Mouse (Mus musculus): ENCODE measurements at regions not wholly inside any gene's neighbourhood (a gene's known extent, or its start where the extent isn't known, plus 50 kb on each side); places are given as distances from the start of the nearest gene placed in this dataset.

DNA sequence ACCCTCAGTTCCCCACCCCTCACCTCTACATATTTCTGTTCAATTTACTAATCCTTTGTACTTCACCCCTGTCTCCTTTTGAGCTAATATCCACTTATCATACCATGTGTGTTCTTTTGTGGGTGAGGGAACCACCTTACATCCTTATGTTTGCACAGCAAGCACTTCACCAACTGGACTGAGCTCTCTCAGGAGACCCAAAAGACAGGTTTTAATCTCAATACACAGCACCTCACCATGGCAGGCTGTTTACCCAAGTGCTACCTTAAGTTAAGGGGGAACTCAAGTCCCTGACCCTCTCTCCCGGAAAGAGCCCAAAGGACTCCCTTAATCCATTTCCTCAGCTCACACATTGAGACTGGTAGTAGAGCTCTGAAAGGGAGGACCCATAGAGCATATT lies 62.3 kb upstream of the Agr3 start:
- H3K4me2 ChIP-seq (ENCODE audit: low read depth): no peak overlapping the region
- DNase-seq (no peak), ATAC-seq (no peak)
- 87% methylated on average over 1 of the region's 1 CpGs for WGBS
- no peaks in the 10 kb centered on the region for H3K36me3 ChIP-seq (ENCODE audit: insufficient read depth)
- H3K4me3 ChIP-seq (ENCODE audit: low read depth, low read length): no peak overlapping the region
- TF ChIP-seq CTCF (IDR thresholded peaks at IDR 0.05; ENCODE audit: low read depth): no peak
- H3K27ac ChIP-seq (ENCODE audit: low read depth, low read length): no peak overlapping the region
- no peaks in the 10 kb centered on the region for H3K27me3 ChIP-seq (ENCODE audit: insufficient read depth, low read length)
- H3K4me1 ChIP-seq (ENCODE audit: insufficient read depth): no peaks in the 10 kb centered on the region
- H3K9ac ChIP-seq: no peak overlapping the region
- H3K9me3 ChIP-seq (ENCODE audit: low read length): no peaks in the 10 kb centered on the region

DNA sequence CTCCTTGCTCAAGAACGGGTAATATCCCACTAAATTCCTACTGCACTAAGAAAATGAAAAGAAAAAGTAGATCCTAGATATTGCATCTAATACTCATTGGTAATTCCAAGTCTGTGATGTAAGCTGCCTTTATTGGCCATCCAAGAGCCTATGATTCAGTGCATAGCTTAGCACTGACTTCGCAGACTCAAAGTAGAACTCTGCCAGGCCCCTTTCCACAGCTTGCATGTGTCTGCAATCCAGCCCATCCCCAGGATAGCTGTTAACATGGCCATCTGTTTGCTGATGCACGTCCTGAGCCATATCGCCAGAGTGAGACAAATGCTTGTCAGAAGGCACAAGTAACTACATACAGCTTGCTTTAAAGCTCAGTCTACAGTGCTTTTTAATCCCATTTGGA lies 72.3 kb upstream of the Agr3 start:
- Histone ChIP-seq H3K27me3 (ENCODE audit: insufficient read depth, low read length) (no peaks in the 10 kb centered on the region), H3K36me3 (ENCODE audit: insufficient read depth) (no peaks in the 10 kb centered on the region), H3K27ac (ENCODE audit: low read depth, low read length) (no peak overlapping the region), H3K4me2 (ENCODE audit: low read depth) (no peak overlapping the region), H3K4me3 (ENCODE audit: low read depth, low read length) (no peak overlapping the region), H3K9me3 (ENCODE audit: low read length) (no peaks in the 10 kb centered on the region), H3K4me1 (ENCODE audit: insufficient read depth) (no peaks in the 10 kb centered on the region), H3K9ac (no peak overlapping the region)
- ATAC-seq: peak; percentile 98
- DNase-seq: peak; percentile 84
- TF ChIP-seq CTCF (IDR thresholded peaks at IDR 0.05; ENCODE audit: low read depth): no peak
- WGBS: 66% methylated on average over 4 of the region's 4 CpGs

DNA sequence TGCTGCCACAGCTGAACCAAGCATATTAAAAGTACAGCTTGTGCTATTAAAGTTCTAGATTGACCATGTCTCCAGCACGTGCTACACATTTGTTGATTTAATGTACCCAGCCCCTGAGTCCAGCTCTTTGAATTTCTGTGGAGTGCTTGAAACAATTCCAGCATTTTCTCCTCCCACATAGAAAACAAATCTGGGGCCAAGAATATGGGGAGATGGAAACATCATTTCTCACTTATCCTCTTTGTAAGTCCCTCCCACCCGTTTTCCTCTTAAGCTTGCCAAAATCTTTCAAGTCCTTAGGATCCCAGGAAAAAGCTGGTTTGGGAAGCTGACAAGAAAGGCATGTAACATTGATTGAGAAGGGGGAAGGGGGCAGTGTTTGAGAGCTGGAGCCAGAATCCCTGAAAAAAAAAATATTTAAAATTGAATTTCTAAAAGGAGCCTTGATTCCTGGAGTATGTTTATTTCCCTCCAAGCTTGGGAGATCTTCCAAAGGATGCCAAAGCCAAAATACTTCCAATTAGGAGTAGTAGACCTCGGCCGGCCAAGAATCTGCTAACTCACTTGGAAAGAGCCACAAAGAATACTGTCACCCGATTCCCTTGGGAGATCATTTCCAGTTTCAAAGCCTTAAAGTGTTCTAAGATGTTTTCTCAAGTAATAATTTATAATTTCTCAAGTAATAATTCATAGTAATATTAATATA lies 78.4 kb upstream of the Agr3 start:
- TF ChIP-seq CTCF (IDR thresholded peaks at IDR 0.05; ENCODE audit: low read depth): no peak
- Histone ChIP-seq H3K27me3 (ENCODE audit: insufficient read depth, low read length) (no peaks in the 10 kb centered on the region), H3K4me3 (ENCODE audit: low read depth, low read length) (no peak overlapping the region), H3K9ac (no peak overlapping the region), H3K9me3 (ENCODE audit: low read length) (no peaks in the 10 kb centered on the region), H3K4me1 (ENCODE audit: insufficient read depth) (no peaks in the 10 kb centered on the region), H3K27ac (ENCODE audit: low read depth, low read length) (no peak overlapping the region), H3K4me2 (ENCODE audit: low read depth) (no peak overlapping the region), H3K36me3 (ENCODE audit: insufficient read depth) (no peaks in the 10 kb centered on the region)
- WGBS: 29% methylated on average over 5 of the region's 5 CpGs
- peak; percentile 79 for DNase-seq
- peak; percentile 78 for ATAC-seq

DNA sequence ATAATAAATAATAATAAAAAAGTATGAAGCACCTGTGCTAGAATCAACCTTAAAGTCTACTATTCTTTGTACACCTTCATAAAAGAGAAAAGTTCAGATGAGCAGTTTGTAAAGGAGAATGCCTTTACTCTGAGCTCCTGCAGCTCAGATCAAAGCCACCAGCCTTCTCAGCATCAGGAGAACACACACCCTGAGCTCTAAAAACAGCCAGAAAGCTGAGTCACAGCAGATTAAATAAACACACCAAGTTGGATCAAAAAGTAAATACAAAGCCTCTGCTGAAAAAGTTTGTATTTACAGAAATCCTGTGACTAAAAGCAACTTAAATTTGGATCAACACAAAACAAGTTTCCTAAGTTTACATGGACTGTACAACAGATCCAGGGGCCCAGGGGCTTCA lies 88.5 kb upstream of the Agr3 start:
- Histone ChIP-seq H3K36me3 (ENCODE audit: insufficient read depth) (no peaks in the 10 kb centered on the region), H3K4me2 (ENCODE audit: low read depth) (no peak overlapping the region), H3K9ac (no peak overlapping the region), H3K9me3 (ENCODE audit: low read length) (no peaks in the 10 kb centered on the region), H3K27me3 (ENCODE audit: insufficient read depth, low read length) (no peaks in the 10 kb centered on the region), H3K27ac (ENCODE audit: low read depth, low read length) (no peak overlapping the region), H3K4me1 (ENCODE audit: insufficient read depth) (no peaks in the 10 kb centered on the region), H3K4me3 (ENCODE audit: low read depth, low read length) (no peak overlapping the region)
- no peak for DNase-seq
- no peak for ATAC-seq
- TF ChIP-seq CTCF (IDR thresholded peaks at IDR 0.05; ENCODE audit: low read depth): no peak

DNA sequence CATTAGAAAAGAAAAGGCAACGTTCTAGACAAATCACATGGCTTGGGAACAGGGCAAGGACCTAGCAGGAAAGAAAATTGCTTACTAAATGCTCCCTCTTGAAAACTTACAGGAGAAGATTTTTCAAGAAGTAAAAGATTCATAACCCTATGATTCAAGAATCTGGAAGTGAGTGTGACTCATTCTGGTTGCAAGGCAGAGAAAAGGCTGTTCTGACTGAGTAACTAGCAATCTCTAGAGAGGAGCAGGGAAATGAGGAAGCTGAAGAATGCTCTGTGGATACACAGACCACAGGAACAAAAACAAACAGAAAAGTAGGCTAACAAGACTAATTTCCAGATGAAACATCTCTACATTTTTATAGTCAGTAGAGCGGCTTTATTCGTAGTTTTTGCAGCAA lies 92.1 kb upstream of the Agr3 start:
- ATAC-seq (no peak), DNase-seq (no peak)
- Histone ChIP-seq H3K4me3 (ENCODE audit: low read depth, low read length) (no peak overlapping the region), H3K4me2 (ENCODE audit: low read depth) (no peak overlapping the region), H3K4me1 (ENCODE audit: insufficient read depth) (no peaks in the 10 kb centered on the region), H3K27me3 (ENCODE audit: insufficient read depth, low read length) (no peaks in the 10 kb centered on the region), H3K36me3 (ENCODE audit: insufficient read depth) (no peaks in the 10 kb centered on the region), H3K9me3 (ENCODE audit: low read length) (no peaks in the 10 kb centered on the region), H3K27ac (ENCODE audit: low read depth, low read length) (no peak overlapping the region), H3K9ac (no peak overlapping the region)
- TF ChIP-seq CTCF (IDR thresholded peaks at IDR 0.05; ENCODE audit: low read depth): no peak
- 81% methylated on average over 3 of the region's 3 CpGs for WGBS

DNA sequence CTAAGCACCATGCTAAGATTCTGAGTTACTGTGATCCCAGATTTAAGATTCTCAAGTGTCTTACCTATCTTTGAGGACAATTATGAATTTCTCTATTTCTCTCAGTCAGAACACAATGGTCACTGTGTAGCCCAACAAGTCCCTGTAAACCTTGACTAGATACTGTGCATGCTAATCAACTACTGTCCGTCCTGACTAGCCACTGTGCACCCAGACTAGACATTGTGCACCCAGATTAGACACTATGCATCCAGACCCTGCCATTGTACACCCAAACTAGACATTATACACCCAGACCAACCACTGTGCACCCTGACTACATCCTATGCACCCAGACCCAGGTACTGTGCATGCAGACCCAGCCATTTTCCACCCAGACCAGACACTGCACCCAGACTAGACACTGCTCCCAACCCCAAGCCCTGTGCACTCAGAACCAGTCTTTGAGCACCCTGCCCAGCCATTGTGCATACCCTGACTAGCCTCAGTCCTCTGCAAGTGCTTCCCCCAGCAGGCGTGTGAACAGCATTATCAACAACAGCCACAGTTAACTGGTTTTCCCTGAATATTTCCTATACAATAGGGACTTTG lies 93.4 kb upstream of the Agr3 start:
- TF ChIP-seq CTCF (IDR thresholded peaks at IDR 0.05; ENCODE audit: low read depth): no peak
- Histone ChIP-seq H3K36me3 (ENCODE audit: insufficient read depth) (no peaks in the 10 kb centered on the region), H3K4me3 (ENCODE audit: low read depth, low read length) (no peak overlapping the region), H3K9ac (no peak overlapping the region), H3K27ac (ENCODE audit: low read depth, low read length) (no peak overlapping the region), H3K9me3 (ENCODE audit: low read length) (no peaks in the 10 kb centered on the region), H3K4me1 (ENCODE audit: insufficient read depth) (no peaks in the 10 kb centered on the region), H3K4me2 (ENCODE audit: low read depth) (no peak overlapping the region), H3K27me3 (ENCODE audit: insufficient read depth, low read length) (no peaks in the 10 kb centered on the region)
- ATAC-seq (no peak), DNase-seq (no peak)
- WGBS: 76% methylated on average over 2 of the region's 2 CpGs

DNA sequence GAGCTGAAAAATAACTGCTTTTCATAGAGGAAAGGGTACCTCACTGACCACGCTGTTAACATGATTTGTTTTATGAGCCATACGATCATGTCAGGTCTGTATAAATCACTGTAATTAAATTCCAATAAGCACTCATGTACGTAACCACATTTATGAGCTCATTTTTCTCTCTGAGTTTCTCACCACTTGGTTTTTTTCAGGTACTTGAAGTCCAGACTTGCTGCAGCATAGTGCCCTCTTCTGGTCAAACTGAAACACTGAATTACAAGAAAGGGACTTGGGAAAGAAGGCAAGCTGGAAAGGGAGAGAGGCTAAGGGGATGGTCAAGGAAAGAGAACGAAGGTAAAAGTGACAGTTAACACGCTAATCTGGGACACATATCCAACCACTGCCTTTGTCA lies 94.2 kb upstream of the Agr3 start:
- TF ChIP-seq CTCF (IDR thresholded peaks at IDR 0.05; ENCODE audit: low read depth): peak; percentile 88
- no peak overlapping the region for H3K4me3 ChIP-seq (ENCODE audit: low read depth, low read length)
- DNase-seq (peak; percentile 70), ATAC-seq (peak; percentile 51)
- no peak overlapping the region for H3K9ac ChIP-seq
- H3K4me1 ChIP-seq (ENCODE audit: insufficient read depth): no peaks in the 10 kb centered on the region
- H3K4me2 ChIP-seq (ENCODE audit: low read depth): no peak overlapping the region
- H3K27me3 ChIP-seq (ENCODE audit: insufficient read depth, low read length): no peaks in the 10 kb centered on the region
- no peaks in the 10 kb centered on the region for H3K9me3 ChIP-seq (ENCODE audit: low read length)
- 11% methylated on average over 5 of the region's 5 CpGs for WGBS
- H3K36me3 ChIP-seq (ENCODE audit: insufficient read depth): no peaks in the 10 kb centered on the region
- no peak overlapping the region for H3K27ac ChIP-seq (ENCODE audit: low read depth, low read length)
